Mouse (Mus musculus) stomach, embryonic 14.5 days (tissue): ENCODE results near the gene Osbpl11. TPM values are rescaled to one million over a fixed set of nuclear protein-coding genes. Genes with fewer than 3 reads are reported as not detected.

Experiments used
- ATAC-seq: fragments of 200-750 bp; cut with Nextera tagmentation; 2 replicates; pipeline ENCODE4 v1.8.0; 2017; ENCODE audit warnings: low read depth, moderate TSS enrichment; ENCODE audit not compliant: insufficient number of reproducible peaks, insufficient read depth, low FRiP score
- H3K27ac ChIP-seq: fragments of 300-500 bp; sonication (generic); 2 replicates; pipeline ENCODE4 v1.5.1; 2014; ENCODE audit warnings: mild to moderate bottlenecking, low read length, moderate library complexity, mixed read lengths
- H3K27me3 ChIP-seq: fragments of 300-500 bp; sonication (generic); 2 replicates; pipeline ENCODE4 v1.6.1; 2014; ENCODE audit warnings: low read length, control low read depth, mixed read lengths; ENCODE audit not compliant: control insufficient read depth, insufficient read depth
- H3K36me3 ChIP-seq: fragments of 300-500 bp; sonication (generic); 2 replicates; pipeline ENCODE4 v1.6.1; 2014; ENCODE audit warnings: mild to moderate bottlenecking, control low read depth, low read length, moderate library complexity, mixed read lengths; ENCODE audit not compliant: control insufficient read depth, insufficient read depth
- H3K4me1 ChIP-seq: fragments of 300-500 bp; sonication (generic); 2 replicates; pipeline ENCODE4 v1.6.1; 2014; ENCODE audit warnings: low read length, control low read depth, mixed read lengths; ENCODE audit not compliant: control insufficient read depth, insufficient read depth
- H3K4me2 ChIP-seq: fragments of 300-500 bp; sonication (generic); replicated peaks from 2 replicates; pipeline ENCODE4 v1.6.1; 2014; ENCODE audit warnings: low read depth, low read length, control low read depth
- H3K4me3 ChIP-seq: fragments of 300-500 bp; sonication (generic); 2 replicates; pipeline ENCODE4 v1.5.1; 2014; ENCODE audit warnings: low read depth, low read length, control low read depth
- H3K9ac ChIP-seq: fragments of 300-500 bp; sonication (generic); replicated peaks from 2 replicates; pipeline ENCODE4 v1.6.1; 2014; ENCODE audit warnings: low read depth, mild to moderate bottlenecking, control low read depth, low read length, moderate library complexity, mixed read lengths
- H3K9me3 ChIP-seq: fragments of 300-500 bp; sonication (generic); 2 replicates; pipeline ENCODE4 v1.6.1; 2016; ENCODE audit warnings: low read depth, low read length, control low read depth; ENCODE audit not compliant: control insufficient read depth
- WGBS: fragments of 180-500 bp; shearing (Covaris S2); extraction: QIAGEN DNeasy Blood & Tissue Kit; methylation state at CpG from one replicate; pipeline ENCODE4 v1.1.7; 2014; 5-methylcytosine and 5-hydroxymethylcytosine counted together
- polyA plus RNA-seq: library from polyadenylated mRNA; unstranded; fragments of >200 nt; fragmentation: Nextera tagmentation; extraction: Ambion mirVana; gene quantifications from 2 replicates; pipeline ENCODE4 v1.2.1, GENCODE M21; 2014

Gene Osbpl11
- polyA plus RNA-seq, 1 experiment from 2014 or later: 18.2 TPM

DNA sequence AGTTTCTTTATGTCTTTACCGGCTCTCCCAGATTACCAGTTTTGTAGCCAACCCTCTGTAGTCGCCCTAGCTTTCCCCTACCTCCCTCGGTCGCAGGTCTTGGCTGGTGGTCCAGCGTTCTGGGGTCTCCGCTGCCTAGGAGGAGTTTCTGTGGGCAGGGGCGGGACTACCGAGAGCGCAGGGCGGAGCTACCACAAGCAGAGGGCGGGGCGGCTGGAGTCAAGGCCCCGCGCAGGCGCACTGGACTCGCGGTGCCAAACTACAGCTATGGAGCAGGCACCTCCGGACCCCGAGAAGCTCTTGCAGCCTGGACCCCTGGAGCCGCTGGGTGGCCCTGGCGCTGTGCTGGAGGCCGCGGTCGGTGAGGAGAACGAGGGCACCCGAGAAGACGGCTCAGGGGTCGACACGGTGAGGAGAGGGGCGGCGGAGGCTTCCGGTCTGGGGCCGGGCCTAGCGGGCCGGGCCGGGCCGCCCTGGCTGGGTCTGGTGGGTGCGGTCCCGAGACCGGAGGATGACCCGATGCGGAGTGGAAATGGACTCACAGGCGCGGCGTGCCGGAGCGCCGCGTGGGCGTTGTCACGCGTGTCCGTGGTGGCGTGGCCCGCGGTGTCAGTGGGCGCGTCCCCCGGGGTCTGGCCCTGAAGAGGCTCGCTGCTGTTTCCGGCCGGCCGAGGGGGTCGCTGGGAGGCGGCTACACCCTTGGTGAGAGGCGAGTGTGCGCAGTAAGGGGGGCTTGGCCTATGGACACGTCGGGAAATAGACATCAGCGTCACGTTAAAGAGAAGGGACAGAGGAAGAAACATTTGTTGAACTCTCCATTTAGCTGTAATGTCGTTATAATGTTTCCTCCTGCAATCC is 66.6 kb downstream of the Osbpl11 start, which contains the start of gene Snx4:
Gene Snx4 (plus strand): TSS at position 249 of the 858 bp plus-strand sequence.
- Histone ChIP-seq H3K9me3 (no peaks in the 10 kb centered on the region), H3K4me1 (peaks cover 15% of the 10 kb centered on the region; the same call in 1 of the 2 replicates), H3K4me3 (peak within 1 kb of the TSS; percentile 98), H3K9ac (peak within 1 kb of the TSS; percentile 90), H3K27me3 (no peaks in the 10 kb centered on the region), H3K27ac (peak within 1 kb of the TSS; percentile 85), H3K4me2 (peak within 1 kb of the TSS; percentile 79), H3K36me3 (no peaks in the 10 kb centered on the region)
- WGBS: under 1% methylated on average over 72 of the region's 72 CpGs
- peak; percentile 93 for ATAC-seq

DNA sequence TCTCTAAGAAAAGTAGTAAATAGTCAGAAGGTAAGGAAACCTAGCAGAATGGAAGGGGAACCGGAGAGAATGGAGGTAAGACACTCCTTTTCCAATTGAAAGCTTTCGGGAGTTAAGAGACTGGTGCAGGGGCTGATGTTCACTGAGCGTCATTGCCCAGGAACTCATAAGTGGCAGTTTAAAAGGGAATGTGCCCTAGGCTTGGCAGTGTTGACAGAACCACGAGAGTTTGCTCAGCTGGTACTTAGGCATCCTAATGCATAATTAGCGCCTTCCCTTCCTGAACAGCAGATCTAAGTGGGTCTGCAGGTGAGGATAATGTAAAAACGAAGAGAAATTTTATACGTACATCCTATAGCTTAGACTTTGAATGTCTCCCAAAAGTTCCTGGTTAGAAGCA is 70.7 kb downstream of the Osbpl11 start:
- Histone ChIP-seq H3K27ac (no peak overlapping the region), H3K27me3 (no peaks in the 10 kb centered on the region), H3K4me3 (no peak overlapping the region), H3K9me3 (no peaks in the 10 kb centered on the region), H3K4me1 (peaks cover 19% of the 10 kb centered on the region; the same call in 1 of the 2 replicates), H3K9ac (no peak overlapping the region), H3K36me3 (no peaks in the 10 kb centered on the region; the same call in 1 of the 2 replicates), H3K4me2 (no peak overlapping the region)
- no peak for ATAC-seq
- 71% methylated on average over 7 of the region's 7 CpGs for WGBS

DNA sequence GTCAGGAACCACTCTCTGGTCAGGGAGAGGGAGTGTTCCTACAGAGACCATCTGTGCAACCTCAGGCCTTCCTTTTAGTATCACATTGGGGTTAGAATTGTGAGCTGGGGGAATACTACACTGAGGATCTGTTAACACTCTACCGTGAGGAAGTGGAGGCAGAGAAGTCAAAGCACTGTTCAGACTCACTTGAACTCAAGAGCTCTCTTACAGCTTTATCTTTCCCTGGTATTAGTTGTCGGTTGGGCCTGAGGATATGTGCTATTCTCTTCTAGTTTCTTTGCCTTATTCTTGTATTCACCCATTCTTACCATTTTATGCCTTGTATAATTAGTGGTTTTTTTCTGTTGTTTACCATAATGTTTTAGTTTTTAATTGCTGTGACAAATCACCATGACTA is 73.7 kb downstream of the Osbpl11 start:
- no peak overlapping the region for H3K27ac ChIP-seq
- H3K36me3 ChIP-seq: no peaks in the 10 kb centered on the region; the same call in 1 of the 2 replicates
- H3K4me1 ChIP-seq: peaks cover 22% of the 10 kb centered on the region; the same call in 1 of the 2 replicates
- H3K4me2 ChIP-seq: no peak overlapping the region
- H3K4me3 ChIP-seq: no peak overlapping the region
- H3K9me3 ChIP-seq: no peaks in the 10 kb centered on the region
- no peaks in the 10 kb centered on the region for H3K27me3 ChIP-seq
- WGBS: 84% methylated on average over 2 of the region's 2 CpGs
- no peak for ATAC-seq
- no peak overlapping the region for H3K9ac ChIP-seq

DNA sequence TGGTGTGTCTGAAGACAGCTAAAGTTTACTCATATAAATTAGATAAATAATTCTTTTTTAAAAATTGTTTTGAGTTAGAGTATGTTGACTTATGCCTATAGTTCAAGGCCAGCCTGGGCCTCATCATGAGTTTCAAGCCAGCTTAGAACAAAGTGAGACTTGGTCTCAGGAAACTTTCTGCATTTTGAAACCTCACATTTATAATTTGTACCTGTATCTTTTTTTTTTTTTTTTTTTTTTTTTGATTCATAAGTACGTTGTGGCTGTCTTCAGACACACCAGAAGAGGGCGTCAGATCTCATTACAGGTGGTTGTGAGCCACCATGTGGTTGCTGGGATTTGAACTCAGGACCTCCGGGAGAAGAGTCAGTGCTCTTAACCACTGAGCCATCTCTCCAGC is 75.0 kb downstream of the Osbpl11 start:
- no peaks in the 10 kb centered on the region for H3K27me3 ChIP-seq
- H3K4me3 ChIP-seq: no peak overlapping the region
- no peak for ATAC-seq
- peaks cover 21% of the 10 kb centered on the region; the same call in 1 of the 2 replicates for H3K4me1 ChIP-seq
- H3K9me3 ChIP-seq: no peaks in the 10 kb centered on the region
- no peak overlapping the region for H3K9ac ChIP-seq
- H3K36me3 ChIP-seq: peaks cover 4% of the 10 kb centered on the region; the same call in 1 of the 2 replicates
- H3K27ac ChIP-seq: no peak overlapping the region
- no peak overlapping the region for H3K4me2 ChIP-seq
- WGBS: 80% methylated on average over 3 of the region's 3 CpGs

DNA sequence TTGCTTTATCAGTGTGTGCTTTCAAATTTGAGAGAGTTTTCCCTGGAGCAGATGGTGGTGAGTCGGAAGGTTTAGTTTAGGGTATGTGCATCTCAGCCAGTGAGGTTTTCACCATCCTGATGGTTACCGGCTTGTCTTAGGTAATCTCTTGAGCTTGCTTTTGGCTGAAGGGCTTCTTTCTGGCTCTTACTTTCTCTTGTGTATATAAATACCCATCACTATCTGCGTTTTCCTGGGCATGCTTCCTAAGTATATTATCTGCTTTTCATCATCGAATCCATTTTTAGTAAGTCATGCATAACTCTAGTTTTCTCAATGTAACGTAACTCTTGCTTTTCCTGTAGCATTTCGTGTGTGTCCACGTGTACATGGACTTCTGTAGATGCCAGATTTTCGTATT is 76.0 kb downstream of the Osbpl11 start:
- H3K4me3 ChIP-seq: no peak overlapping the region
- no peaks in the 10 kb centered on the region for H3K9me3 ChIP-seq
- peak overlapping the region; percentile 52; the same call in 1 of the 2 replicates for H3K27ac ChIP-seq
- no peaks in the 10 kb centered on the region for H3K27me3 ChIP-seq
- H3K4me1 ChIP-seq: peaks cover 16% of the 10 kb centered on the region; the same call in 1 of the 2 replicates
- H3K9ac ChIP-seq: no peak overlapping the region
- peaks cover 9% of the 10 kb centered on the region; the same call in 1 of the 2 replicates for H3K36me3 ChIP-seq
- H3K4me2 ChIP-seq: no peak overlapping the region
- ATAC-seq: no peak
- WGBS: 67% methylated on average over 8 of the region's 8 CpGs

DNA sequence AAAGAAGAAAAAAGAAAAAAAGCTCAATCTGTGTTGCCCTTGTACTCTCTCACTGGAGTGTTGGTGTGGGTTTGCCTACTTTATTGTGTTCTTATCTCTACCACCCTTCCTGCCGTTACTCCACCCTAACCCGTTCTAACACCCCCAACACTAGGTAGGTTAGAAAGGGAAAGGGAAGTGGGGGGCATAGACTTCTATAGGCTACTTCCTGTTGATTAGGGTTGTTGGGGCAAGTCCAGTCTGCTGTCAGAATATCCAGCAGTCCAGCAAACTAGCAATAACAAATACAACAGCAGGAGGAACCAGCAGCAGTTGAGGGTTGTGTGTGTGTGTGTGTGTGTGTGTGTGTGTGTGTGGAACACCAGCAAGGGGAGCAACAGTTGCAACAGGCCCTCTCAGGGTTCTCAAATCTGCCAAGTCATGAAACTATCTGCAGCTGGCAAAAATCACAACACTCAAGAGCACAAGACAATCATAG is 76.8 kb downstream of the Osbpl11 start:
- peaks cover 13% of the 10 kb centered on the region; the same call in 1 of the 2 replicates for H3K36me3 ChIP-seq
- H3K9me3 ChIP-seq: no peaks in the 10 kb centered on the region
- peaks cover 16% of the 10 kb centered on the region; the same call in 1 of the 2 replicates for H3K4me1 ChIP-seq
- no peaks in the 10 kb centered on the region for H3K27me3 ChIP-seq
- WGBS: 65% methylated on average over 2 of the region's 2 CpGs
- ATAC-seq: no peak
- H3K9ac ChIP-seq: no peak overlapping the region
- no peak overlapping the region for H3K4me2 ChIP-seq
- no peak overlapping the region for H3K4me3 ChIP-seq
- peak overlapping the region; percentile 52; the same call in 1 of the 2 replicates for H3K27ac ChIP-seq

DNA sequence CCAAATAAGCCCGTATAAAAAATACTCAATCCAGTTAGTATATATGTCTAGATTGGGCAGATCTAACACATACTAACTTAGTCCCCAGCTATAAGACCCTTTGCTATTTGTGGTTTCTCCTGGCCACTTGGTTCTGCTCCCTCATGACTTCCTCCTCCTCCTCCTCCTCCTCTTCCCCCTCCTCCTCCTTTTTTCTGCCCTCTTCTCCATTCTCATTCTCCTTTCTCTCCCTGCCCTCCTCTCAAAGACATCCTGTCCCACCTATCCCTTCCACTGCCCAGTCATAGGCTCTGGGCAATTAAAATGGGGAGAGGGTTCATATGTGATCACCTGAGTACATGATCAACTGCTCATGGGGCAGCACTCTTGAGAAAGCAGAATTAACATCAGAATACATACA is 77.2 kb downstream of the Osbpl11 start:
- Histone ChIP-seq H3K27ac (no peak overlapping the region), H3K4me3 (no peak overlapping the region), H3K9me3 (no peaks in the 10 kb centered on the region), H3K4me2 (no peak overlapping the region), H3K9ac (no peak overlapping the region), H3K27me3 (no peaks in the 10 kb centered on the region), H3K4me1 (peaks cover 16% of the 10 kb centered on the region; the same call in 1 of the 2 replicates), H3K36me3 (peaks cover 13% of the 10 kb centered on the region; the same call in 1 of the 2 replicates)
- 75% methylated on average over 1 of the region's 1 CpGs for WGBS
- no peak for ATAC-seq

DNA sequence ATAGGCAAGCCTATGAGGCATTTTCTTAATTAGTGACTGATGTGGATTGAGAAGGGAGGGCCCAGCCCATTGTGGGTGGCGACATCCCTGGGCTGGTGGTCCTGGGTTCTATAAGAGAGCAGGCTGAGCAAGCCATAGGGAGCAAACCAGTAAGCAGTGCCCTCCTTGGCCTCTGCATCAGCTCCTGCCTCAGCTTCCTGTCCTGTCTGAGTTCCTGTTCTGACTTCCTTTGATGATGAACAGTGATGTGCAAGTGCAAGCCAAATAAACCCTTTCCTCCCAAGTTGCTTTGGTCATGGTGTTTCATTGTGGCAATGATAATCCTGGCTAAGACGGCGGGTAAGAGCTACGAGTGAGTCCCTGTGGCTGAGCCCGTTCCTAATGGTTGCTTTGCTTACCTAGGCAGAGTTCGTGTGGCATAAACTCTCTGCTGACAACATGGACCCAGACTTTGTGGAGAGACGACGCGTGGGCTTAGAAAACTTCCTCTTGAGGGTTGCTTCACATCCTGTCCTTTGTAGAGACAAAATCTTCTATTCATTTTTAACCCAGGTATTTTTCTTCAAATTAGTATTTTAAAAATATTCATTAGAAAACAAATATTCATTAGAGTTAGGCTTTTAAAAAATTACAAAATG is 82.9 kb downstream of the Osbpl11 start:
- Histone ChIP-seq H3K4me2 (no peak overlapping the region), H3K4me3 (no peak overlapping the region), H3K9me3 (no peaks in the 10 kb centered on the region), H3K4me1 (no peaks in the 10 kb centered on the region), H3K9ac (no peak overlapping the region), H3K27ac (no peak overlapping the region), H3K27me3 (no peaks in the 10 kb centered on the region), H3K36me3 (peaks cover 32% of the 10 kb centered on the region; the same call in 1 of the 2 replicates)
- 90% methylated on average over 9 of the region's 9 CpGs for WGBS
- no peak for ATAC-seq
